Comparison of ENCODE assay signal across 16 mouse cellular contexts in the genomic region with DNA sequence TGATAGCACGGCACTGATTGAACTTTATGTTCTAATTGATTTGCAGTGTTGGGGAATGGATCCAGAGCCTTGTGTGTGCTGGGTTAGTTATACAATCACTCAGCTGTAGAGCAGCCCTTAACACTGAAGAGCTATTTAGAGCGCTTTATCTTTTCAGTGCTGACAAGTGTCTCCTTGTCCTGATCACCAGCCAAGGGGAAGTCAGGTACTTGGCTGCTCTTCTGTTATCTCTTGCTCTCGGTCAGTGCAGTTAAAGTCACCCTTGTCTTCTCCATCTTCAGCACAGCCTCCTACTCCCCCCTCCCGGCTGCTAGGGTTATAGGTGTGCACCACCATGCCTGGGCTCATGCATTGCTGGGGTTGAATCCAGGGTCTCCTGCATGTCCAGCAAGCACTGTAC.
"Had no signal": no experiment of that assay in that cellular context is flagged by ENCODE, and none has a peak within 500 bp of the region (broad histone marks: within the 10 kb centered on the region; RNA-seq: fewer than 3 reads in every experiment).

No protein-coding gene starts in this region.

- DNase-seq: kidney, postnatal 14 days; layer of hippocampus, adult 9-11 months; liver; liver, embryonic 13.5 days; liver, postnatal 0 days; retina, postnatal 1 day; right cerebral cortex, postnatal 4 days; spleen, adult 18-20 months; thymus, adult 18-20 months; thymus, postnatal 25 days had no signal

- H3K9me3 ChIP-seq: kidney, embryonic 15.5 days; limb, embryonic 12.5 days; liver, embryonic 13.5 days; lung, embryonic 15.5 days; midbrain, embryonic 13.5 days; neural tube, embryonic 12.5 days had no signal

- H3K27ac ChIP-seq: kidney, embryonic 15.5 days; limb, embryonic 12.5 days; liver, embryonic 13.5 days; lung, embryonic 15.5 days; midbrain, embryonic 13.5 days; neural tube, embryonic 12.5 days had no signal

- ATAC-seq: liver, postnatal 0 days; midbrain, embryonic 13.5 days had no signal

- H3K4me2 ChIP-seq: kidney, embryonic 15.5 days; limb, embryonic 12.5 days; liver, embryonic 13.5 days; lung, embryonic 15.5 days; midbrain, embryonic 13.5 days; neural tube, embryonic 12.5 days had no signal

- H3K36me3 ChIP-seq: kidney, embryonic 15.5 days; limb, embryonic 12.5 days; liver, embryonic 13.5 days; lung, embryonic 15.5 days; midbrain, embryonic 13.5 days; neural tube, embryonic 12.5 days had no signal

- H3K9ac ChIP-seq: kidney, embryonic 15.5 days; limb, embryonic 12.5 days; liver, embryonic 13.5 days; liver, postnatal 0 days; lung, embryonic 15.5 days; midbrain, embryonic 13.5 days; neural tube, embryonic 12.5 days had no signal

- H3K4me1 ChIP-seq: kidney, embryonic 15.5 days; limb, embryonic 12.5 days; liver, embryonic 13.5 days; lung, embryonic 15.5 days; midbrain, embryonic 13.5 days; neural tube, embryonic 12.5 days had no signal

- H3K27me3 ChIP-seq: kidney, embryonic 15.5 days; limb, embryonic 12.5 days; liver, embryonic 13.5 days; lung, embryonic 15.5 days; midbrain, embryonic 13.5 days; neural tube, embryonic 12.5 days had no signal

- H3K4me3 ChIP-seq: kidney, embryonic 15.5 days; limb, embryonic 12.5 days; liver, embryonic 13.5 days; lung, embryonic 15.5 days; midbrain, embryonic 13.5 days; myocyte; neural tube, embryonic 12.5 days had no signal
